Mouse (Mus musculus) adrenal gland, adult 2 months (tissue): ENCODE data around the gene Gata1. TPM values are rescaled to one million over a fixed set of nuclear protein-coding genes. Genes with fewer than 3 reads are reported as not detected.
A peak's percentile ranks its signal among the peaks of the same experiment; 100 is the strongest.
"Not testable (repeated sequence)": the region's sequence is repeated elsewhere in the genome, so short reads cannot be mapped to it uniquely, and the experiment has no call there.

Experiments used
- DNase-seq: peaks from one replicate; pipeline ENCODE4 v3.0.0; 2021
- long read RNA-seq: library from polyadenylated mRNA; stranded (forward); transcript quantifications from one replicate; pipeline ENCODE4 v2.0.0, GENCODE M21; 2021
- polyA plus RNA-seq: library from polyadenylated mRNA; depleted of rRNA; stranded (reverse); fragments of >200 nt; gene quantifications from 2 replicates; pipeline ENCODE4 v1.2.3, GENCODE M21; 2012; rRNA removed
- total RNA-seq, 2 experiments: library from RNA; stranded (reverse); gene quantifications; 2 replicates each; pipeline ENCODE4 v1.2.3; 2021

Gene Gata1
- total RNA-seq = under 1 TPM in 1 of 2 experiments, not detected in 1; 0.48 TPM
- 0.12 and 1.7 TPM in 2 replicates for polyA plus RNA-seq
- long read RNA-seq = 0 reads

DNA sequence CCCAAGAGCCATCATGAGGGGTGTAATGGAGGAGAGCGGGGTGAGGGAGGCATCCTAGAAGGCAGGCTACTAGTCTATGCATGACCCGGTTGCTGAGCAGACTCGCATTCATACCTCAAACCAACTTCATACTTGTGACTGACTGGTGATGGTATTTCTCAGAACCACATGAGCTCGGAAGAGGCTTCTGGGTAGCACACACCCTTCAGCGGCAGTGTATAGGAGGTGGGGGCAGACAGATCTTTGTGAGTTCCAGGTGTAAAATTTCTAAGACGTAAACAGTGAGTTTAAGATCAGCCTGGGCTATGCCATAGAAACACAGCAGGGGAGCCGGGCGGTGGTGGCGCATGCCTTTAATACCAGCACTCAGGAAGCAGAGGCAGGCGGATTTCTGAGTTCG lies at the start of gene Gata1:
Gene Gata1 (minus strand): TSS at position 180 of the 400 bp plus-strand sequence.
- no peak for DNase-seq

DNA sequence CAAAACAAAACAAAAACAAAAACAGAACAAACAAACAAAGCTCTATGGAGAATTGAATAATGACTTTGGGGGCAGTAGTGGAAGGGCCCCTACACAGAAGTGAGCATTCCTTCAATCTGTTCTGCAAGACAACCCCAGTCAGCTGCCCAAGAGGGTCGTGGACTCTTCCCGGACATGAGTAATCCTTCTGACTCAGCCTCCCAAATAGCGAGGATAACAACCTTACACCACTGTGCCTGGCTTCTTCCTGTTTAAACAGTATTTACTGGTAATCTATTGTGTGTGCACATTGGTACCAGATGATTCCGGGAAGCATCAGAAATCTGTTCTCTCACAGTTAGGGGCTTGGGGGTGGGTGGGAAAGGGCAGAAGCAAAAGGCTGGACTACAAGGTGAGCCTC lies 48.9 kb upstream of the Gata1 start:
- DNase-seq = no peak

DNA sequence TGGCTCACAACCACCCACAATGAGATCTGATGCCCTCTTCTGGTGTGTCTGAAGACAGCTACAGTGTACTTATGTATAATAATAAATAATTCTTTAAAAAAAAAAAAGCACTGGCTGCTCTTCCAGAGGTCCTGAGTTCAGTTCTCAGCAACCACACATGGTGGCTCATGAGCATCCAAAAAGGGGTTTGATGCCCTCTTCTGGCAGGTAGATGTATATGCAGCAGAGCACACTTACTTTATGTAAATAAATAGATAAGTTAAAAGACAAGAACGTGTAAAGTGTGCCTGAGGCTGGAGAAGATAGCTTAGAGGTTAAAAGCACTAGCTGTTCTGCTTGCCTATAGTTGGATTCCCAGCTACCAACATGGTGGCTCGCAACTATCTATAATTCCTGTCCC lies 46.9 kb upstream of the Gata1 start:
- DNase-seq = no peak

DNA sequence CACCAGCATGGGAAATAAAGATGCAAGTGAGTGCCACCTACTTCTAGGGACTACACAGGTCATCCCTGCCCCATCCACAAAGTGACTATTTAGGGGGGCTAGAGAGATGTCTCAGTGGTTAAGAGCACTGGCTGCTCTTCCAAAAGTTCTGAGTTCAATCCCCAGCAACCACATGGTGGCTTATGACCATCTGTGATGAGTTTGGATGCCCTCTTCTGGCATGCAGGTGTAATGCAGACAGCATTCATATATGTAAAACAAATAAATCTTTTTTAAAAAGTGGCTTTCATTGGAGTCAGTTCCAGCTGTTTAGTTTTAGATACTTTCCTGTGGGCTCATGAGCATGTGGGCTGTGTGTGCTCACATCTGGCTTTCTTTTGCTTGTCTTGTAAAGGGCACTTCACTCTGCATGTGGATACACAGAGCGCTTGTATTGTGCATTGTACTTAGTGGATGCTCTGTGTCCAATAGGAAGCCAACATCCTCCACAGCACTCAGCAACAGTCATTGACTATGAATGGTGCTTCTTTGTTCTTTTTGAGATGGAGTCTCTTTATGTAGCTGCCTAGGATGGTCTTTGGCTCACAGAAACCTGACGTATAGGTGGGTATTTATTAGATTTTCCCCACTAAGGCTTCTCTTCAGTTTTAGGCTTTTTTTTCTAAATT lies 42.4 kb upstream of the Gata1 start:
- no peak for DNase-seq

DNA sequence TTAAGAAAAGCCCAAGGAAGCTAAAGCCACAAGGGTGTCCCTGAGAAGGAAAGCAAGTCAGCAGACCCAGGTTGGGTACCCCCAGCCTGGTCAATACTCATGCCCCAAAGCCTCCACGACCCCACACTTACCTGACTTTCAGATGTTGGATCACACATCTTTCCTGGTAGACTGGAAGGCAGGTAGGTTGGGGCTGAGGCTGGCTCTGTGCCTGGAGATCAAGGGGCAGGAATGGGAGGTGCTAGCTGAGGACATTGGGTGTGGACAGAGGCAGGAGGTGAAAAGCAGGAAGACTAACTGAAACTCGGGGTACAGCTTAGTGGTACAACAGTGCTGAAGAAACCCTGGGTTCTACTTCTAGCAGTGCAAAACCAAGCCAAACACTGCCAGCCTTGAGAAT lies 40.4 kb upstream of the Gata1 start, which contains the start of gene Glod5:
Gene Glod5 (minus strand): TSS at position 207 of the 400 bp plus-strand sequence.
- DNase-seq = no peak

DNA sequence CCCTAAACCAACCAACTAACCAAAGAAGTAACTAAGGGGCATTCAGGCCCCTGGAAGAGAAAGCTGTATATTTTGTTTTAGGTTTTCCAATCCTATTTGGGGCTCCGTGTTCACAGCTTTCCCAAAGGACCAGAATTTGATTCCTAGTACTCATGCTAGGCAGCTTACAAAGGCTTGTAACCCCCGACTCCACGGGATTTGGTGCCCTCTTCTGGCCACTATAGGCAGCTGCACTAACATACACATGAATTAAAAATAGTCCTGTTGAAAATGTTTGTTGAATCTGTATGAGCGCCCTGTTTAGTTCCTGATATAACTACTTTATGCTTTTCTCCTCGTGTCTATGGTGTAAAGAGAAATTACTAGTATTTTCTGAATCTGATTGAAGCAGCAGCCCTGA lies 39.3 kb upstream of the Gata1 start:
- peak; percentile 19 for DNase-seq

DNA sequence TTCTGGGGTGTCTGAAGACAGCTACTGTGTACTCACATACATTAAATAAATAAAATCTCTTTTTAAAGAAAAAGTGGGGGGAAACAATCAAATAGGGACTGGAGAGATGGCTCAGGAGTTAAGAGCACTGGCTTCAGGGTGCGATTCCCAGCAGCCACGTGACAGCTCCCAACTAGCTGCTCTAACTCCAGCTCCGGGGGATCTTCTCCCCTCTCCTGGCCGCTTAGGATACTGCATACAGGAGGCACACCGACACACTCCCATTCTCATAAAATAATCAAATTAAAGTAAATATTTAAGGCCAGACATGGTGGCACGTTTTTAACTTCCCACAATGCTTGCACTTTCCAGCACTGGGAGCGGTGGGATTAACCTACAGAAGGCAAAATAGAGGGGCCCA lies 37.8 kb upstream of the Gata1 start:
- DNase-seq = not testable (repeated sequence)

DNA sequence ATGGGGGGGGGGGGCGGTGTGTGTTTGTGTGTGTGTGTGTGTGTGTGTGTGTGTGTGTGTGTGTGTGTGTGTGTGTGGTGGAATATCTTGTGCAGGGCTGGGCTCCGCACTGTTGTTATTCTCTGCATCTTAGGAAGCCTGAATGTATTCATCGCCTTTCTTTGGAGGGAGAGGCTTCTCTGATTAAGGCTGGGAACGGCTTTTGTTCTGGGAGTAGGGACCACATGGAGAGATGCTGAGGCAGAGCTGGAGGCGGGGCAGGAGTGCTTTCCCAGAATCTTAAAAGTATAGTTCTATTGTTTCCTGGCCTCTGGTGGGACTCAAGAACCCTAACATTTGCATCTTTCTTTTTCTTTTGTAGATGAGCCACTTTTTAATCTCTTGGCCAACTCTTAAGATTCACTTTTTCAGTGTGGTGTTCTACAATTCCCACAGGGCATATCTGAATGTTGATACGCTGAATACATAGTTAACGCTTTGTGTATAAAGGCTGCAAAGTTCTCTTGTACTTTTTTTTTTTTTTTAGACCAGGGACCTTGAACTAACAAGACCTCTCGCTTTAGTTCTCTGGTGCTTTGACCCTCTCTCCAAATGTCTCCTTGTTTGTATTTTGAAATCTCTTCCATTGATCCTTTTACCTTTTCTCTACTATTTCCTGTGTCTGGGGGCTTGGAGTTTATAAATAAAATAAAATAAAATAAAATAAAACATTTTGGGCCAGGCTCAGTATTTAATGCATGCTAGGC lies 35.9 kb upstream of the Gata1 start:
- DNase-seq = no peak

DNA sequence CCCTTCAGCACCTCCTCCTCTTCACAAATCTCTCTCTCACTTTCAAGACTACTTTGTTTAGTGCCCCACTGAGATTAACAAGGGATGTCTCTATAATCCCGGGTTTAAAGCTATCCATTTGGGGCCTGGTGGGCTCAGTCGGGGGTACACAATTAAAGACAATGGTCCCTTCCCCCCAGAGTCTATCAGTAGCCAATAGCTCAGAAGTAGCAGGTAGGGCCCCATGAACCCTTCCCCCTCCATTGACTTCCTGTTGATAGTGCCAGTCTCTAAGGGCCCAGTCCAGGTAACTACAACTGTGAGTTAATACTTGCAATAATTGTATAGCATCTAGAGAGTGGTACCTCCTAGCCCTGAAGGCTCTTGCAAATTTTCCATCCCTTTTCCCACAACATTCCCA lies 35.3 kb upstream of the Gata1 start:
- no peak for DNase-seq

DNA sequence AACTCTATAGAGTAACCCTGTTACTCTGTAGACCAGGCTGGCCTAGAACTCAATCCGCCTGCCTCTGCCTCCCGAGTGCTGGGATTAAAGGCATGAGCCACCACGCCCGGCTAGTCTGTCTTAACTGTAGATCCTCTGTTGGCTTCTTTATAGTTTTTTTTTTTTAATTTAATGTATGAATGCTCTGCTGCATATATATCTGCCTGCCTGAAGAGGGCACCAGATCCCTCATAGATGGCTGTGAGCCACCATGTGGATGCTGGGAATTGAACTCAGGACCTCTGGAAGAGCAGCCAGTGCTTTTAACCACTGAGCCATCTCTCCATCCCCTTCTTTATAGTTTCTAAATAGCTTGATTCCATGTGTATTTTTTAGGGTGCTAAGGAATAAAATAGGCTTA lies 31.5 kb upstream of the Gata1 start:
- DNase-seq = not testable (repeated sequence)

DNA sequence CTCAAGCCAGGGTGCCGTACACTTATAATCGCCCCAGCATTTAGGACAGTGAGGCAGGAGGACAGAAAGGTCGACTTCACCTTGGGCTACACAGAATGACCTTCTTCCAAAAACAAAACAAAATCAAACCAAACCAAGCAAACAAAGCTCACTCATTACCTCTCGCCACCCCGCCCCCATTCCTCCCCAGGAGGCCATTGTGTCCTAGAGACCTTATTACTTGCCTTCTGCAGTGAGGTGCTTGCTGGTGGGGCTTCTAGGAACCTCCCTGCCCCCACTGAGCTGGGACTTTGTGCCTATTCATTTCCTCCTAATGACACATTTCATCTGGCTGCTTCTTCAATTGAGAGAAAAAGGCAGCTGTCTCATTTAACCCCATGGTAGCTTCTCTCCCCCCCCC lies 30.7 kb upstream of the Gata1 start:
- DNase-seq = no peak

DNA sequence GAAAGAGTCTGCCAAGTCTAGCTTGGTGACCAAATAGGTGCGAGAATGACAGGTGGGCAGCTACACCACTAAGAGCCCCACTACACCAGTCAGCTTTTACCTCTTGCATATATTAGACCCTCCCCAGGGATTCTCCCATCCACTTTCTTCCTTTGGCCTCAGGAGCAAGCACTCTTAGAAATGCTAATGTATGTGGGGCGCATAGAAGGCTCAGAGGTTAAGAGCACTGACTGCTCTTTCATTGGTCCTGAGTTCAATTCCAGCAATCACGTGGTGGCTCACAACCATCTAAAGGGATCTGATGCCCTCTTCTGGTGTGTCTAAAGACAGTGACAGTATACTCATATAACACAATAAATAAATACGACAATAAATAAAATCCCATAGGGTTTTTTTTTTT lies 25.1 kb upstream of the Gata1 start:
- no peak for DNase-seq

DNA sequence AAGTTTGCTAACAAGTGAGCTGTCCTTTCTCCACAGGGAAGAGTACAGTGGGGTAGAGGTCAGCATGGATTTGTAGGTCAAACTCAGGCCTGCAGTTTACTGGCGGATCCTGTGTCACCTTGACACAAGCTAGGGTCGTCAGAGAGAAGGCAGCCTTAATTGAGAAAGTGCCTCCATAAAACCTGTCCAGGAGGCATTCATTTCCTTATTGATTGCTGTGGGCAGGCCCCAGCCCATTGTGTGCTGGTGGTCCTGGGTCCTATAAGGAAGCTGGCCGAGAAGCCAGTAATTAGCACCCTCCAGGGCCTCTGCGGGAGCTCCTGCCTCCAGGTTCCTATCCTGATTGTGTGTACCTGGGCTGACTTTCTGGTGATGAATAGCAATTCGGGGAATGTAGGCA lies 24.1 kb upstream of the Gata1 start:
- no peak for DNase-seq

DNA sequence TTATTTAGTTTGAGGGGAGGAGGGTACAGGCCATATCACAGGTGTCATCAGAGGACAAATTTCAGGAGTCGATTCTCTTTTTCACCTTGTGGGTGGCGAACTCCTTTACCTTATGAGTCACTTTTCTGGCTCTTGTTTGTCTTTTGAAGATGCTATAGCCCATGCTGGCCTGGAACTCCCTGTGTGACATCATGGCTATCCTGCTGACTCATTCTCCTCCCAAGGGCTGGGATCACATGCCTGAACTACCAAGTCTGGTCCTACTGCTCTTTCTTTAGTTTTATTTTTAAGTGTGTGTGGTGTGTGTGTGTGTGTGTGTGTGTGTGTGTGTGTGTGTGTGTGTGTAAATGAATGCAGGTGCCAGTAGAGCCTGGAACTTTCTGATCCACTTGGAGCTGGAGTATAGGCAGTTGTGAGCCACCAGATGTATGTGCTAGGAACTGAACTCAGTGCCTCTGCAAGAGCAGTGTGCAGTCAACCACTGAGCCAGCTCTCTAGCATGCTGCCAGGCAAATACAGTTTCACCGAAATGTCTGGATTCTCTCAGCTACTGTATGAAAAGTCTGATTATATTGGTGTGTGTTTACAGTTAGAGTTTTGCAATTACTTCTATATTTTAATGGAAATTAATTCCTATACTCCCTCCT lies 22.8 kb upstream of the Gata1 start:
- peak; percentile 54 for DNase-seq

DNA sequence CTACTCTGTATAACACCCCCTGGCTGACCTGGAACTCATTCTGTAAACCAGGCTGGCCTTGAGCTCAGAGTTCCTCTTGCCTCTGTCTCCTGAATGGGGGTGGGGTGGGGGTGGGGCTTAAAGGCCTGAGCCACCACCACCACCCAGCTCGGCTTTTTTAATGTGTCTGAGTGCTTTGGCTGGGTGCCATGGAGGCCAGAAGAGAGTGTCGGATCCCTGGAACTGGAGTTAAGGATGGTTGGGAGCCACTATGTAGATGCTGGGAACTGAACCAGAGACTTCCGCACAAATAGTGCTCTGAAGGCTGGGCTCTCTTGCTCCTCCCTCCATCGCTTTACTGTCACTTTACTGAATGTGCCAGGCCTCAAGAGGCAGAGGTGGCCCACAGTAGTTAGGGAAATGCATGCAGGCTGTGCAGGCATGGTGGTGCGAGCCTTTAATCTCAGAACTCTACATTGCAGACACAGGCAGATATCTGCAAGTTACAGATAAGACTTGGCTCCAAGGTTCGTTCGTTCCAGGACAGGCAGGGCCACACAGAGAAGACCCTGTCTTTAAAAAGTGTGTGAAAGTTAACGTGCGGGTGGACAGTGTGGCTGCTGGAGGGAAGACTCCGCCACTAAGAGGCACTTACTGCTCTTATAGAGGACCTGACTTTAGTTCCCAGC lies 15.3 kb upstream of the Gata1 start:
- DNase-seq = no peak

DNA sequence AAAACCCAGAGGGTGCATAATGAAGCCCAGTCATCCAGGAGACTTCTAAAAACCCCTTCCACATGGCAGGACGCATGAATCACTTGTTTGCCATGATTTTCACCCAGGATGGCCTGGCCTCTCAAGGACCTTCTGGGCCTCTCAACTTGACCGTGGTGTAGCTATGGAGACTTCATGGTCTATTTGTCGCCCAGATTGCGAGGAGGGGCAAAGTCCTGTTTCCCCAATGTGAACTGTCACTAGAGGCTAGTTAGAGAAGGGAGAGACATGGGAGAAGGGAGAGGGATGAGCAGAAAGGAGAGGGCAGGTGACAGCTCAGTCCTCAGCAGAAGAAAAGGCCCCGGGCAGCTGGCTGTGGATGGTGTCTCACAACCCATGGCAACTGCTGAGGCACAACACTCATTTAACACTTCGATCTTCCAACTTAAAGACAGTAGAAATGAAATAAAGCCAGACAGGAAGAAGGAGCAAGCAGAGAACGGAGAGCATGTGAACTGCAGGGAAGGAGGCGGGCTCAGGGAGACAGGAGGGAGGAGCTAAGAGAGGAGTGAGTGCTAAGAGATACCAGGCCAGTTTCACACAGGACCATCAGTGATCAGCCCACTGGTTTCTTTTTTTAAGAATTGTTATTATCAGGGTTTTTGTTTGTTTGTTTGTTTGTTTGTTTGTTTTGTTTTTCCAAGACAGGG lies 14.7 kb upstream of the Gata1 start:
- peak; percentile 11 for DNase-seq

DNA sequence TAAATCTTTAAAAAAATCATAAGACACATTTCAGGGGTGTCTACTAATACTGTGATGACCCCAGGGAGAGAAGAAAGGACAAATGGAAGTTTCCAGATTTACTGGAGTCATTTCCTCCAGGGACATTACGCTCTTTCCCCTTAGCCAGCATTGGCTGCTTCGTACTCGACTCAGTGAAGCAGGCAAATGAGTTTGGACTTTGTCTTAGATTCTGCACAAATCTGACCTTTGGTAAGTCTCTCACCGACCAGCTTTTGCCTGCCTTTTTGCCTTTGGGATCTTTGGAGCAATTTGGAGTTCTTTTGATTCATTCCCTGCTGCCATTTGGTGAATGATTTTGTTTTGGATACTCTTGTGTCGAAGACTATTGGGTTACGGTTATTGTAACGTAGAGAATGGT lies 3.5 kb upstream of the Gata1 start:
- no peak for DNase-seq

DNA sequence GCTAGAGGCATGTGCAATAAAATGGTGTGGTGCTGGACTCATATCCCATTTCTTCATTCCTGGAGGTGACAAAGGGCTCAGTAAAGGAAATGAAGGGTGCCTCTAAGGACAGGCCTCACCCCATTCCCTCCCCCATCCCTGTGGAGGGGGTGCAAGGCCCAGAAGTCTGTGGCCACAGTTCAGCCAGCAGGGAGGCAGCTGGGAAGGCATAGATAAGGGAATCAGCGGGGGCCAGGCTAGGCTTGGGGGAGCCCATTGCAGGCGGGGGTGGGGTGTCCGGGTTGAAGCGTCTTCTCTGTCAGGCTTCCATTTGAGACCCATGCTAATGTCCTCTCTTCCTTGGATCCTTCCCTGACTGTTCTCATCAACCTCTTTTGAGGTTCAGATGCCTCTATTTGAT lies 6.6 kb downstream of the Gata1 start:
- no peak for DNase-seq

DNA sequence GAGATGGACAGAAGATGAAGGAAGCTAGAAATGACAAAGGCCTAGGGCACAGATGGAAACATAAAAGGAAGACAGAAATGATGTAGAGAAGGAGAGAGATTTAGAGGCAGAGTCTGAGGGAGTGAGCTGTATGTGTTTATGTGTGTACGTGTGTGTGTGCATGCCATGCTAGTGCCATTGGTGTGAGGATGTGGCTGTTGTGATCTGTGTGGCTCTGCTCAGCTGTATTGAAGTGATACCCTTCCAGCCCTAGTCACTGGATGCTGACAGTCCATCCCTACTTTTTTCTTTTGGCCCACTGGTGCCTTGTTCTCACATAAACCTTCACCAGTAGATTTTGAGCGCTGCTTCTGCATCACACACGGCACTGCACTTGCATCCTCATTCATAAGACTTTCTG lies 9.0 kb downstream of the Gata1 start:
- no peak for DNase-seq

DNA sequence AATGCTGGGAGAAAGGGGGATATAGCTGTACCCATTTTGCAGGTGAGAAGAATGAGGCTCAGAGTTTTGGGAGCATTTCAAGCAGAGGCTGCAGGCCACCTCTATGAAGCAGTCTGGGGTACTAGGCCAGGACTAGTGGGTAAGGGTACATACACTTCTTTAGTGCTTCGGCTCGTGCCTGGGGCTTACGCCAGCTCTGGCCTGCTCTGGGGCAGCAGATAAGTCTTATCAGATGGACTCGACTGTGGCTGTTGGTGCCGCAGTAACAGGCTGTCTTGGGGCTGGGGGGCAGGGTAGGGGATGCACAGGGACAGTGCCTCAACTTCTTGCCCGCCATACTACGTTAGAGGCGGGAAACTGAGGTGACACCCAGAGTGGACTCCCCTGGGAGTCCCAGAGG lies 9.6 kb downstream of the Gata1 start:
- no peak for DNase-seq

DNA sequence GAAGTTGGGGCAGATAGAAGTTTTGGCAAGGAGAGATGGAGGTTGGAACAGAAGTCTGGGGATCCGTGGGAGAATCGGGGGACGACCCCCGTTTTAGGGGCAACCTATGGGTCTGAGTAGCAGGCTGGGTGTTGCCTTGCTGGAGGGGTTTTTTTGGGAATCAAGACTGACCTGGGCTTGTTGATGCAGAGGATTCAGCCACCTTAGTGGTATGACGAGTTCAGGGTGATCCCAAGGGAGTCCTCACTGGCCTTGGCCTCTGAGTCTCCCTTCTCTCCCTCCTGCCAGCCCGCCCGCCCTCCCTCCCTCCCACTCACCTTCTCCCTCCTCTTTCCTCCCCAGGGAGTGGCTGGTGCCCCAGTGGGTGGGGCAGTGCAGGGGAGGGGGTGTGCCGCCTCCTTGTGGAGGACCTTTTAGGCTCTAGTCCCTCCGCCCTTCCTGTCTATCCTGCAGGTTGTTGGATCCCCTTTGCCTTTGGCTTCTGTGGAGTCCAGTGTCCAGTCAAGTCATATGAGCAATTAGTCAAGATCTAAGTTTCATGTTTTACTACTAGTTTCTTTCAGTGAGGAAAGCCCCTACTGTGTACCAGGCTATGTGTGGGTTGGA lies 10.2 kb downstream of the Gata1 start:
- no peak for DNase-seq

DNA sequence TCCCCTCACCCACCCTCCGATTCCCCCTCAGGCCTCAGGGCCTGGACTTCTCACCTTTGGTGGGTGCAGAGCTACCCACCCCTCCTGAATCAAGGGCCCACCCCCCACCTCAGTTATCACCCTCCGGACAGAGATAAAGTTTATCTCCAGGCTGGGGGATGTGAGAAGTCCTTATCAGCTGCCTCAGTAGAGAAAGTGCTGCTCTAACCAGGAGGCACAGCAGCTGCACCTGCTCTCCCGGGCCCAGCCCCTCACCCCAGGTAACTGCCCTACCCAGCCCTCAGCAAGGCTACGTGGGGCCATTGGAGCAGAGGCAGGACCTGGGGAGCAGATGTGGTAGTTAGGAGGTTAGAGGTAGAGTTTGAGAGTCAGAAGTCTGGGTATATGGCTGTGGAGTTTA lies 11.7 kb downstream of the Gata1 start:
- DNase-seq = no peak
